Mouse (Mus musculus) inflammation-experienced regulatory T-cells, adult 6 months (primary cell): Measurements from ENCODE around the gene Vmn2r49. TPM values are rescaled to one million over a fixed set of nuclear protein-coding genes. Genes with fewer than 3 reads are reported as not detected.
"Not testable (repeated sequence)": the region's sequence is repeated elsewhere in the genome, so short reads cannot be mapped to it uniquely, and the experiment has no call there.

ENCODE experiments used
- ATAC-seq: one replicate; pipeline ENCODE4 v1.8.0; 2017
- polyA plus RNA-seq, 3 experiments: library from polyadenylated mRNA; unstranded; fragments of 100-300 nt; shearing (Covaris generic); gene quantifications; one replicate each; pipeline ENCODE4 v1.2.1; 2017

The Vmn2r49 gene
- not detected for polyA plus RNA-seq

DNA sequence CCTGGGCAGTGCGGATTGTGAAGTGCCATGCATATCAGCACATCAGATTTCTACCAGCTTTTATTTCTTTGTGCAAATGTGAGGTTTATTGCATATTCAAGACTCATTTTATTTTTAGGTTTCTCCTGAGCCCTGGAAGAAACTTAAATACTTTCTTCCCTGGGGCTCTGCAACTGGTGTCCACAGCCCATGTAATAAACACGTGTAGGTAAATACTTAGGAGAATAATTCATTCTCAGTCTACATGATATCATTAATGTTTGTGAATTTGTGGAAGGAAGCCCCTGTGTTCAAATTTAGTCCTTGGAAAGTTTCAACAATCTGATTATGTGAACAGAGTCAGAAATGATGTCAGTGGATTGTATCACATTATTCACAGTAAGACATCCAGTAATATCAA lies at the start of gene Vmn2r49:
Gene Vmn2r49, minus strand, starts transcription at position 101 of the 400 bp plus-strand sequence.
- not testable (repeated sequence) for ATAC-seq

DNA sequence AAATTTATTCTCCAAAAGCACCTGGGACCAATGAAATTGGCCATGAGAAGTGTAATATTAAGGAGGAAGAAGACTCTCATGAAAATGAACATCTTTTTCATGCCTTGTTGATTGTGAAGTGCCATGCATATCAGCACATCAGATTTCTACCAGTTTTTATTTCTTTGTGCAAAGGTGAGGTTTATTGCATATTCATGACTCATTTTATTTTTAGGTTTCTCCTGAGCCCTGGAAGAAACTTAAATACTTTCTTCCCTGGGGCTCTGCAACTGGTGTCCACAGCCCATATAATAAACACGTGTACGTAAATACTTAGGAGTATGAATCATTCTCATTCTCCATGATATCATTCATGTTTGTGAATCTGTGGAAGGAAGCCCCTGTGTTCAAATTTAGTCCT lies 38.6 kb downstream of the Vmn2r49 start, which contains the start of gene Vmn2r48:
Gene Vmn2r48, minus strand, starts transcription at position 101 of the 400 bp plus-strand sequence.
- ATAC-seq, result not testable (repeated sequence)

Other genes starting within 250 kb of the Vmn2r49 start
- not detected for gene Vmn2r46, start 221.7 kb downstream of the Vmn2r49 start, polyA plus RNA-seq
- not detected for gene Vmn2r47, start 150.9 kb downstream of the Vmn2r49 start, polyA plus RNA-seq
- gene Vmn2r48, start 38.7 kb downstream of the Vmn2r49 start, polyA plus RNA-seq, result not detected
- gene Vmn2r50, start 61.0 kb upstream of the Vmn2r49 start, polyA plus RNA-seq, result under 1 TPM in 1 of 3 experiments, not detected in 2; 0.12 TPM
- gene Vmn2r51, start 113.5 kb upstream of the Vmn2r49 start, polyA plus RNA-seq, result not detected
- under 1 TPM in 1 of 3 experiments, not detected in 2; 0.07 TPM for gene Vmn2r52, start 184.3 kb upstream of the Vmn2r49 start, polyA plus RNA-seq